Mouse (Mus musculus) spleen, adult 2 months (tissue): ENCODE measurements at regions not wholly inside any gene's neighbourhood (a gene's known extent, or its start where the extent isn't known, plus 50 kb on each side); places are given as distances from the start of the nearest gene placed in this dataset.

ENCODE experiments used
- CTCF ChIP-seq: fragments of 200-500 bp; IDR thresholded peaks from 2 replicates; pipeline ENCODE4 v1.5.1; 2011; ENCODE audit warnings: mild to moderate bottlenecking, inconsistent platforms; ENCODE audit not compliant: insufficient read depth, insufficient read length, insufficient replicate concordance; ENCODE audit errors: extremely low read depth
- POLR2A ChIP-seq: fragments of 200-500 bp; IDR thresholded peaks from 2 replicates; pipeline ENCODE4 v1.6.1; 2011; ENCODE audit warnings: low read depth, low read length, inconsistent platforms

GRCm38 (mm10) chr13:103636595-103636994, 137.8 kb downstream of the Srek1 start:
- TF ChIP-seq POLR2A = no peak
- no peak for TF ChIP-seq CTCF
